Comparison of ENCODE assay signal across 8 mouse cellular contexts in genomic region chr2:156774035-156774737, GRCm38 (mm10). TPM values are rescaled to one million over a fixed set of nuclear protein-coding genes. Genes with fewer than 3 reads are reported as not detected.
DNase-seq lines count a peak whose midpoint lies in the region; ATAC-seq and TF ChIP-seq lines count a peak whose summit lies in the region.
"Had no signal": no experiment of that assay in that cellular context is flagged by ENCODE, and none has a peak within 500 bp of the region (broad histone marks: within the 10 kb centered on the region; RNA-seq: fewer than 3 reads in every experiment).

No protein-coding gene starts in this region.

- no peaks in the 10 kb centered on the region for H3K36me3 ChIP-seq in forebrain, embryonic 12.5 days (replicated peaks)
- H3K36me3 ChIP-seq in intestine, embryonic 16.5 days (ENCODE audit: control insufficient read depth, insufficient read depth, low read length) = no peaks in the 10 kb centered on the region
- no peaks in the 10 kb centered on the region for H3K36me3 ChIP-seq in neural tube, embryonic 15.5 days

- H3K9ac ChIP-seq in forebrain, embryonic 12.5 days = peak overlapping the region; percentile 60; the same call in 1 of the 2 replicates
- H3K9ac ChIP-seq in intestine, embryonic 16.5 days (ENCODE audit: low read depth, low read length) = peak overlapping the region; percentile 76
- peak overlapping the region; percentile 46; the same call in 1 of the 2 replicates for H3K9ac ChIP-seq in neural tube, embryonic 15.5 days (replicated peaks)

- WGBS in forebrain, embryonic 12.5 days = 74% methylated on average over 13 of the region's 13 CpGs
- 67% methylated on average over 13 of the region's 13 CpGs for WGBS in intestine, embryonic 16.5 days
- WGBS in neural tube, embryonic 15.5 days = 73% methylated on average over 13 of the region's 13 CpGs

- H3K9me3 ChIP-seq in forebrain, embryonic 12.5 days = no peaks in the 10 kb centered on the region
- H3K9me3 ChIP-seq in intestine, embryonic 16.5 days (ENCODE audit: control insufficient read depth, low read length) = no peaks in the 10 kb centered on the region
- no peaks in the 10 kb centered on the region for H3K9me3 ChIP-seq in neural tube, embryonic 15.5 days (replicated peaks)

- peaks cover 15% of the 10 kb centered on the region for H3K27me3 ChIP-seq in forebrain, embryonic 12.5 days
- no peaks in the 10 kb centered on the region for H3K27me3 ChIP-seq in intestine, embryonic 16.5 days (replicated peaks; ENCODE audit: control insufficient read depth, insufficient read depth, low read length)
- 0 out of 2 replicates have a peak, but pooled peaks cover 2% of the 10 kb centered on the region for H3K27me3 ChIP-seq in neural tube, embryonic 15.5 days (replicated peaks)

- no peak for ATAC-seq in forebrain, embryonic 12.5 days (ENCODE audit: low FRiP score)
- no peak for ATAC-seq in intestine, embryonic 16.5 days
- ATAC-seq in neural tube, embryonic 15.5 days (ENCODE audit: low FRiP score) = no peak

- no peak for TF ChIP-seq CTCF in layer of hippocampus, adult 2 months (conservative IDR thresholded peaks at IDR 0.05)

- no peak for DNase-seq in layer of hippocampus, adult 2 months (ENCODE audit: low spot score in 2 of 2)
- no peak for DNase-seq in layer of hippocampus, adult 9-11 months
- DNase-seq in spleen, postnatal 36 days (ENCODE audit: low spot score in 2 of 2) = no peak
- DNase-seq in adrenal gland, adult 8-10 months = no peak

- H3K4me2 ChIP-seq in forebrain, embryonic 12.5 days = peak overlapping the region; percentile 75
- peak overlapping the region; percentile 61 for H3K4me2 ChIP-seq in intestine, embryonic 16.5 days (ENCODE audit: low read depth, low read length)
- peak overlapping the region; percentile 69 for H3K4me2 ChIP-seq in neural tube, embryonic 15.5 days

- H3K27ac ChIP-seq in layer of hippocampus, adult 2 months = peak overlapping the region; percentile 32; the same call in 1 of the 2 replicates
- H3K27ac ChIP-seq in forebrain, embryonic 12.5 days = peak overlapping the region; percentile 47; the same call in 1 of the 2 replicates
- H3K27ac ChIP-seq in intestine, embryonic 16.5 days (ENCODE audit: low read length) = peak overlapping the region; percentile 77
- peak overlapping the region; percentile 74; the same call in 1 of the 2 replicates for H3K27ac ChIP-seq in neural tube, embryonic 15.5 days (replicated peaks)

- H3K4me3 ChIP-seq in layer of hippocampus, adult 2 months = no peak overlapping the region; the same call in 1 of the 2 replicates
- no peak overlapping the region; the same call in 1 of the 2 replicates for H3K4me3 ChIP-seq in forebrain, embryonic 12.5 days (replicated peaks)
- H3K4me3 ChIP-seq in intestine, embryonic 16.5 days (ENCODE audit: low read length) = peak overlapping the region; percentile 50
- peak overlapping the region; percentile 34 for H3K4me3 ChIP-seq in neural tube, embryonic 15.5 days (replicated peaks)

- peaks cover 22% of the 10 kb centered on the region for H3K4me1 ChIP-seq in forebrain, embryonic 12.5 days
- peaks cover 20% of the 10 kb centered on the region for H3K4me1 ChIP-seq in intestine, embryonic 16.5 days (ENCODE audit: control insufficient read depth, insufficient read depth, low read length)
- peaks cover 21% of the 10 kb centered on the region for H3K4me1 ChIP-seq in neural tube, embryonic 15.5 days

RNA-seq across cellular contexts. Expression of gene Myl9, which starts 1.0 kb away (rescaled TPM):
- total RNA-seq in layer of hippocampus, adult 2 months (2021) = 10 to 100 TPM; 14.3 to 18.6 TPM
- polyA plus RNA-seq in forebrain, embryonic 12.5 days (2016; fragmentation: Nextera tagmentation; extraction: Ambion mirVana) = 61.4 and 95.4 TPM in 2 replicates
- 1,232 and 1,258 TPM in 2 replicates for polyA plus RNA-seq in intestine, embryonic 16.5 days (2015; fragmentation: Nextera tagmentation; extraction: Ambion mirVana)
- 40.8 and 169 TPM in 2 replicates for polyA plus RNA-seq in neural tube, embryonic 15.5 days (2015; fragmentation: Nextera tagmentation; extraction: Ambion mirVana)
- 10 to 100 TPM; 37.2 to 58.6 (median 47.9) TPM for total RNA-seq in adrenal gland, adult 8-10 months (2022)
- total RNA-seq: common myeloid progenitor, adult 5-6 weeks had no signal

Comparison
In these comparisons a context has a peak if more than half of its experiments do, and no peak if none do; other contexts are left out.
1. H3K4me3 ChIP-seq: peak in intestine, embryonic 16.5 days (single experiment) and neural tube, embryonic 15.5 days (single experiment); none in layer of hippocampus, adult 2 months (single experiment) and forebrain, embryonic 12.5 days (single experiment).
2. Peak in every context shown above with its lines, with median percentiles within 50 percentile points of each other: H3K27ac ChIP-seq, H3K4me2 ChIP-seq and H3K9ac ChIP-seq.